23 mouse cellular contexts compared by ENCODE assay signal in the genomic region with DNA sequence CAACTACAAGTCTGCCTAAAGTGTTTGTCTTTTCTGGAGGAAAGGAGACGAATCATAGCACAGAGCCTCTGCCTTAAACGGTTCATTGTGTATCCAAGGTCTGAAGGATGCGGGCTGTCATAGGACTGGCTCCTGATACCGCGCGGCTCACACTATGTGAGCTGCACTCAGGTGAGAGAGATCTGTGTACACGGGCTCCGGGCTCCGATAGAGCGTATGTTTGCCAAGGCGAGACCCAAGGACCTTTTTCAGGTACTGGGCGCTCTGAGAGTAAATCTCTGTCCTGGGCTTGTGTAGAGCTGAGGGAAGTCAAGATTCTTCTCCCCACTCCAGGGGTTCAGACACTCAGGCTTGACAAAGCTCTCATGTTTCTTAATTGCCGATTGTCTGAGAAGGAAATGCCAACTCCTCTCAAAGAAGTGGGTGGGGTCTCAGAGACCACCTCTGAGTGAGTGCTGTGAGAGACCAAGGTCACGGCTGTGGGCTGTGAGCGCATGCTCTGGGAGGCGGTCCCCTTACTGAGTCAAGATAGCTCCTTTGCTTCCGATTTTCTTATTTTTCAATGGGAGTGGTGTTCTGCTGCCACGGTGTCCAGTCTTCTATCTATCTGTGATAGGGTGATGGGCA. TPM values are rescaled to one million over a fixed set of nuclear protein-coding genes. Genes with fewer than 3 reads are reported as not detected.
DNase-seq lines count a peak whose midpoint lies in the region; ATAC-seq and TF ChIP-seq lines count a peak whose summit lies in the region.
"Had no signal": no experiment of that assay in that cellular context is flagged by ENCODE, and none has a peak within 500 bp of the region (broad histone marks: within the 10 kb centered on the region; RNA-seq: fewer than 3 reads in every experiment).

No protein-coding gene starts in this region.

- ATAC-seq in forebrain, embryonic 11.5 days (replicated peaks; ENCODE audit: low FRiP score) = 0 out of 2 replicates have a peak, but pooled peaks have one; percentile 33
- ATAC-seq in forebrain, embryonic 14.5 days = no peak
- ATAC-seq in intestine, postnatal 0 days = no peak
- ATAC-seq: activated CD4-positive, CD25-positive, alpha-beta regulatory T cell, adult 4 months; forebrain, embryonic 13.5 days; Patski had no signal

- H3ac ChIP-seq in myocyte (ENCODE audit: control insufficient read depth, insufficient read length) = no peak overlapping the region

- H3K9ac ChIP-seq in forebrain, embryonic 11.5 days (ENCODE audit: low read length) = no peak overlapping the region
- no peak overlapping the region for H3K9ac ChIP-seq in forebrain, embryonic 14.5 days (ENCODE audit: low read length)
- no peak overlapping the region for H3K9ac ChIP-seq in intestine, postnatal 0 days (ENCODE audit: low read depth, low read length)
- H3K9ac ChIP-seq: embryonic facial prominence, embryonic 12.5 days; forebrain, embryonic 13.5 days; hindbrain, embryonic 12.5 days; liver, embryonic 15.5 days; neural tube, embryonic 15.5 days had no signal

- DNase-seq in forebrain, embryonic 11.5 days (ENCODE audit: low spot score) = no peak
- no peak for DNase-seq in forebrain, embryonic 14.5 days (ENCODE audit: low spot score)
- DNase-seq in layer of hippocampus, adult 2 months (ENCODE audit: low spot score in 2 of 2) = no peak
- no peak for DNase-seq in layer of hippocampus, postnatal 25 days (ENCODE audit: extremely low spot score in 1 of 2, low spot score in 1 of 2)
- no peak for DNase-seq in layer of hippocampus, postnatal 36 days
- DNase-seq: adrenal gland, postnatal 10 days; kidney, adult 11 months; liver; right cerebral cortex, postnatal 4 days had no signal

- WGBS in forebrain, embryonic 11.5 days = 89% methylated on average over 18 of the region's 18 CpGs
- WGBS in forebrain, embryonic 14.5 days = 88% methylated on average over 18 of the region's 18 CpGs
- 49% methylated on average over 18 of the region's 18 CpGs for WGBS in intestine, postnatal 0 days

- no peak overlapping the region for H3K4me2 ChIP-seq in forebrain, embryonic 11.5 days (ENCODE audit: low read depth, low read length, severe bottlenecking)
- H3K4me2 ChIP-seq in forebrain, embryonic 14.5 days (ENCODE audit: low read length) = no peak overlapping the region
- H3K4me2 ChIP-seq in myocyte (ENCODE audit: low read depth) = peak overlapping the region; percentile 70
- H3K4me2 ChIP-seq in intestine, postnatal 0 days (replicated peaks; ENCODE audit: low read depth) = no peak overlapping the region
- H3K4me2 ChIP-seq: embryonic facial prominence, embryonic 12.5 days; forebrain, embryonic 13.5 days; hindbrain, embryonic 12.5 days; liver, embryonic 15.5 days; neural tube, embryonic 15.5 days had no signal

- H3K27ac ChIP-seq in forebrain, embryonic 11.5 days (ENCODE audit: low read depth, low read length) = no peak overlapping the region
- H3K27ac ChIP-seq in forebrain, embryonic 14.5 days (ENCODE audit: low read depth, low read length) = no peak overlapping the region
- H3K27ac ChIP-seq in layer of hippocampus, adult 2 months = 0 out of 2 replicates have a peak overlapping the region, but pooled peaks have one; percentile 5
- no peak overlapping the region for H3K27ac ChIP-seq in intestine, postnatal 0 days (ENCODE audit: low read depth, low read length)
- H3K27ac ChIP-seq: embryonic facial prominence, embryonic 12.5 days; forebrain, embryonic 13.5 days; hindbrain, embryonic 12.5 days; limb, embryonic 10.5 days; liver, embryonic 15.5 days; macrophage; neural tube, embryonic 15.5 days had no signal

- no peak for TF ChIP-seq CTCF in layer of hippocampus, adult 2 months (conservative IDR thresholded peaks at IDR 0.05)
- no peak for TF ChIP-seq CTCF in E14TG2a.4 (conservative IDR thresholded peaks at IDR 0.05; ENCODE audit: low read length)
- no peak for TF ChIP-seq CTCF in intestine, postnatal 0 days (IDR thresholded peaks at IDR 0.05; ENCODE audit: low read depth)

- H3K9me3 ChIP-seq in forebrain, embryonic 11.5 days (ENCODE audit: control insufficient read depth, low read length) = no peaks in the 10 kb centered on the region
- H3K9me3 ChIP-seq in forebrain, embryonic 14.5 days (replicated peaks; ENCODE audit: control insufficient read depth, low read length) = no peaks in the 10 kb centered on the region
- H3K9me3 ChIP-seq in E14TG2a.4 (ENCODE audit: low read length) = peaks cover 7% of the 10 kb centered on the region
- no peaks in the 10 kb centered on the region for H3K9me3 ChIP-seq in intestine, postnatal 0 days (ENCODE audit: control insufficient read depth)
- H3K9me3 ChIP-seq: embryonic facial prominence, embryonic 12.5 days; forebrain, embryonic 13.5 days; hindbrain, embryonic 12.5 days; limb, embryonic 10.5 days; liver, embryonic 15.5 days; neural tube, embryonic 15.5 days had no signal

- peaks cover 28% of the 10 kb centered on the region for H3K79me2 ChIP-seq in myocyte (ENCODE audit: control insufficient read depth, insufficient read depth)

- H3K4me3 ChIP-seq in forebrain, embryonic 11.5 days (ENCODE audit: low read depth, low read length) = no peak overlapping the region
- no peak overlapping the region for H3K4me3 ChIP-seq in forebrain, embryonic 14.5 days (ENCODE audit: low read depth, low read length)
- H3K4me3 ChIP-seq in layer of hippocampus, adult 2 months = no peak overlapping the region
- H3K4me3 ChIP-seq in E14TG2a.4 (replicated peaks; ENCODE audit: low read length) (peak overlapping the region; percentile 50), myocyte (no peak overlapping the region)
- no peak overlapping the region for H3K4me3 ChIP-seq in intestine, postnatal 0 days (ENCODE audit: low read depth, low read length)
- H3K4me3 ChIP-seq: embryonic facial prominence, embryonic 12.5 days; erythroblast, embryonic 14.5 days; forebrain, embryonic 13.5 days; hindbrain, embryonic 12.5 days; limb, embryonic 10.5 days; liver, embryonic 15.5 days; neural tube, embryonic 15.5 days had no signal

- H3K4me1 ChIP-seq in forebrain, embryonic 11.5 days (replicated peaks; ENCODE audit: control insufficient read depth, insufficient read depth, low read length) = no peaks in the 10 kb centered on the region
- H3K4me1 ChIP-seq in forebrain, embryonic 14.5 days (ENCODE audit: control insufficient read depth, insufficient read depth, low read length) = no peaks in the 10 kb centered on the region
- H3K4me1 ChIP-seq in E14TG2a.4 (replicated peaks; ENCODE audit: low read depth, low read length) = peaks cover 24% of the 10 kb centered on the region
- no peaks in the 10 kb centered on the region for H3K4me1 ChIP-seq in intestine, postnatal 0 days (replicated peaks; ENCODE audit: control insufficient read depth, insufficient read depth, low read length)
- H3K4me1 ChIP-seq: embryonic facial prominence, embryonic 12.5 days; forebrain, embryonic 13.5 days; hindbrain, embryonic 12.5 days; neural tube, embryonic 15.5 days had no signal

- no peak for TF ChIP-seq POLR2A in myocyte (IDR thresholded peaks at IDR 0.05; ENCODE audit: insufficient read length, low read depth)

- no peaks in the 10 kb centered on the region for H3K36me3 ChIP-seq in forebrain, embryonic 11.5 days (ENCODE audit: control insufficient read depth, insufficient read depth, low read length)
- no peaks in the 10 kb centered on the region for H3K36me3 ChIP-seq in forebrain, embryonic 14.5 days (ENCODE audit: control insufficient read depth, insufficient read depth, low read length)
- no peaks in the 10 kb centered on the region for H3K36me3 ChIP-seq in E14TG2a.4 (ENCODE audit: insufficient read depth, low read length)
- H3K36me3 ChIP-seq in myocyte (ENCODE audit: control insufficient read depth, insufficient read depth) = peaks cover 12% of the 10 kb centered on the region
- no peaks in the 10 kb centered on the region for H3K36me3 ChIP-seq in intestine, postnatal 0 days (ENCODE audit: control insufficient read depth, insufficient read depth)
- H3K36me3 ChIP-seq: embryonic facial prominence, embryonic 12.5 days; G1E; hindbrain, embryonic 12.5 days; limb, embryonic 10.5 days; liver, embryonic 15.5 days; neural tube, embryonic 15.5 days had no signal

- no peaks in the 10 kb centered on the region for H3K27me3 ChIP-seq in forebrain, embryonic 11.5 days (ENCODE audit: control insufficient read depth, insufficient read depth, low read length)
- H3K27me3 ChIP-seq in forebrain, embryonic 14.5 days (replicated peaks; ENCODE audit: control insufficient read depth, insufficient read depth, low read length) = no peaks in the 10 kb centered on the region
- H3K27me3 ChIP-seq in E14TG2a.4 (ENCODE audit: insufficient read depth, low read length) = peaks cover 55% of the 10 kb centered on the region
- no peaks in the 10 kb centered on the region for H3K27me3 ChIP-seq in myocyte (ENCODE audit: control insufficient read depth, insufficient read depth, insufficient read length)
- no peaks in the 10 kb centered on the region for H3K27me3 ChIP-seq in intestine, postnatal 0 days (replicated peaks; ENCODE audit: control insufficient read depth, insufficient read depth, low read length)
- H3K27me3 ChIP-seq: embryonic facial prominence, embryonic 12.5 days; forebrain, embryonic 13.5 days; hindbrain, embryonic 12.5 days; liver, embryonic 15.5 days; neural tube, embryonic 15.5 days; Patski had no signal

TF ChIP-seq in myocyte, 11 proteins besides CTCF, POLR2A, EP300 and RAD21:
- no peak for TF ChIP-seq REST (IDR thresholded peaks at IDR 0.05; ENCODE audit: insufficient read depth, insufficient read length)
TF ChIP-seq in myocyte: peak in this region for 0.

RNA-seq across cellular contexts. Expression of a gene that starts 10.9 kb away (rescaled TPM):
- polyA plus RNA-seq in forebrain, embryonic 11.5 days (2014; fragmentation: Nextera tagmentation; extraction: Ambion mirVana) = 1.6 and 2.0 TPM in 2 replicates
- polyA plus RNA-seq in forebrain, embryonic 14.5 days (2014; fragmentation: Nextera tagmentation; extraction: Ambion mirVana) = 3.7 and 4.7 TPM in 2 replicates
- total RNA-seq in layer of hippocampus, adult 2 months (2021) = 10 to 100 TPM; 18.3 to 19.4 TPM
- total RNA-seq in layer of hippocampus, postnatal 25 days (2021) = 10 to 100 TPM; 12.3 to 18.0 TPM
- 21.5 TPM for polyA plus RNA-seq in myocyte (2012; fragmentation: generic; extraction: Trizol)
- 1.0 and 1.2 TPM in 2 replicates for polyA plus RNA-seq in intestine, postnatal 0 days (2015; fragmentation: Nextera tagmentation; extraction: Ambion mirVana)
- total RNA-seq in layer of hippocampus, postnatal 36 days (2021) = 10 to 100 TPM; 15.1 to 16.4 TPM
- polyA plus RNA-seq: G1E had no signal
